Mouse (Mus musculus) lung, postnatal 25 days (tissue): ENCODE measurements around the gene Trpc5.

Experiments used
- DNase-seq: peaks from one replicate; pipeline ENCODE4 v3.0.0; 2022; ENCODE audit warnings: low spot score

Gene Trpc5

DNA sequence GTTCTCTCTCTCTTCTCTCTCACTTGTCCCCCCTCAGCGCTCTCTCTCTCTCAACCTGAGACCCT lies at the start of gene Trpc5:
Gene Trpc5 (minus strand): TSS at position 39 of the 65 bp plus-strand sequence.
- DNase-seq: no peak

DNA sequence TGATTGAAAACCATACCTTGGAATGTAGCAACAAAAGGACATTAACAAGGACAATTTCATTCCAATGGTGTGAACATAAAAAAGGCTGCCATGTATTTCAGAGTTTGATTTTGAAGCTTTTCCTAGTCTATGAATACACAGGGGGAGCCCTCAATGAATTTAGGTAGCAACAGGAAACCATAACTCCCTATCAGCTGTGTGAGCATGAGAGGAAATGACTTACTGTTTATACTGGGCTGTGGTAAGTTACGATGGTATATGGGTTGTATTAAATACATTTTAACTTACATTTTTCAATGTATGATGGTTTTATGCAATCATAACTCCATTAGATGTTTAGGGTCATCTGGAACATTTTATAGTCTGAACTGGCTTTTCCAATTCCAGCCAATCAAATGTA lies 28.4 kb upstream of the Trpc5 start:
- no peak for DNase-seq

- no peak for DNase-seq
Observed at GRCm38 (mm10) chrX:144689859-144690181, 1.8 kb upstream of the Trpc5 start.

- no peak for DNase-seq
Observed at GRCm38 (mm10) chrX:144689119-144689858, 1.3 kb upstream of the Trpc5 start.

DNA sequence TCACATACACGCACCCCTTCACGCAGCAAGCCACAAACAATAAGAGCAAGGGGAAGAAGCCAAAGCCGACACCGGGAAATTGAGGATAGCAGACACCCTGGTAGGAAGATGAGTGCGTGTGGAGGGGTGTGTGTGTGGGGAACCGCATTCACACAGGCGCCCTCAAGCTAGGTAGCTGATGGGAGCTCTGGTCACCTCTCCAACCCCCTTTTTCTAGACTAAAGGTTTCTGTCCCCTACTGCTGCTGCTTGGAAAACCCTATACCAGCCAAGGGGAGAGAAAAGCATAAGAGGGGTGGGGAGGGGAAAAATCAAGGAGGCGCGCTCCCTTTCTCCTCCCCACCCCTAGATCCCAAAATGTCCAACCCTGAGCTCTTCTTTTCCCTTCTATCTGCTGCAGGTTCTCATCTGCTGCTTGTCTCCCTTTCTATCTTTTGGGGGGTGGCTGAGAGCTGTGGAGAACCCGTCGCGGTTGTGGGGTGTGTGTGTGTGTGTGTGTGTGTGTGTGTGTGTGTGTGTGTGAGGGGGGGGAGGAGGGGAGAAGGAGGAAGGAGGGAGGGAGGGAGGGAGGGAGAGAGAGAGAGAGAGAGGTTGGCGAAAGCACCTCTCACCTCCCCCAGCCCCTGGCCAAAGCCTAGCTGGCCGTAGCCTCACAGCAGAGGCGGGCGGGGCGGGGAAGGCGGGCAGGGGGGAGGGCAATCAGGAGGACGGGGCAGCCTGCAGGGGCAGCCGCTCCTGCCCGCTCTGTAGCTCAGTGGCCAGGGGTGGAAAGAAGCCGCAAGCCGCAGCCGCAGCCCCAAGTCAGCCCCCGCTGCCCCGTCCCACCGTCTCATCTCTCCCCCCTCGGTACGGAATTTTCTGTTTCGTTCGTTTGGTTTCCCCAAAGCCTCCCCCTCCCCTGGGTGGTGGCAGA lies 483 bp upstream of the Trpc5 start, which contains the start of gene Rtl4:
Gene Rtl4 (plus strand): TSS at position 701 of the 912 bp plus-strand sequence.
- DNase-seq: no peak

- no peak for DNase-seq
Observed at GRCm38 (mm10) chrX:144687742-144688141, 238 bp downstream of the Trpc5 start.

DNA sequence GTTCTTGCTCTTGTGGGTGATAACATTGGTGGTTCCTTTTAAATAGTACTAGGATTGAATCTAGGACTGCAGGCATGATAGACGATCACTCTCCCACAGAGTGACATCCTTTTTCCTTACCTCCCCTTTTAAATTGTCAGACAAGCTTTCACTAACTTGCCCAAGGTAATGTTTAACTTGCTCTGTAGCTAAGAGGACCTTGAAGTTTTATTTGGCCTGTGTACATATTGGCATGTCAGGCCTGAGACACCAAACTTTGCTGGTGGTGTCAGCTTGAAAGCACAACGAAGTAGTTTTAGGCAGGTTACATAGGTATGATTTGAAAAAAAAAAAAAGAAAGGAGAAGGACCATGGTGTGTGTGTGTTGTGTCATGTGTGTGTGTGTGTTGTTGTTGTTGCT lies 35.8 kb downstream of the Trpc5 start:
- no peak for DNase-seq

GRCm38 (mm10) chrX:144645394-144645793 lies 42.6 kb downstream of the Trpc5 start:
- DNase-seq: peak; percentile 1

DNA sequence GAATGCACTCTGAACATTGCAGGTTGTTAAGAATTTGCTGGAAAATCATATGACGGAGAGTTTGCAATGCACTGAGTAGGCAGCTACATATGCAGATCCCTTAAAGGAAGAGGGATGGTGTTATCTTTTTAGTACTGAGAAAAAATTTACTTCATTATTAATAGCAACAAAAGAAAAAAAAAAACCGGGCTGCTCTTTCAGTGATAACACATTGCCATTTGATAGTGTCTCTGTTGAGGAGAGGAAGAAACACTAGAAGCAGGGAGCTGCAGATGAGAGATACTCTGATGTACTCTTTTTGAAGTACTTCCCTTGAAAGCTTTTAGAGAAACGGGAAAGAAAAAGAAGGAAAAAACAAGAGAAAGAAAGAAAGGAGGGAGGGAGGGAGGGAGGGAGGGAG lies 43.2 kb downstream of the Trpc5 start:
- no peak for DNase-seq

DNA sequence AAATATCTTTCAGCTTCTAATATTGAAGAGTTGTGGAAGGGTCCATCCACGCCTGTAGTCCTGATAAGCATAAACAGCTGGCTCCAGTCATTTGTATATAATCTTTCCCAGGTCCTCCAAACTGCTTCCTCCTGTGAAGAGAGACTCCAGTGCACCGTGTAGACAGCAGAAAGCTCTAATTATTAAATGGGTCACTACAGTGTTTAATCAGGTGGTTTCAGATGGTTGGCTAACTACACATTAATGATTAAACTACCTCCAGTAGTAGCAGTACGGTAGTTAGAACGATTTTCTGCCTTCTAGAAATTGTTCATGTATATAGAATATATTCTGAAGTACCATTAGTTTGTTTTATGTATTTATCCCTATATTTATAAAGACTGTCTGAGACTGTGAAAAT lies 75.2 kb downstream of the Trpc5 start:
- DNase-seq: no peak

DNA sequence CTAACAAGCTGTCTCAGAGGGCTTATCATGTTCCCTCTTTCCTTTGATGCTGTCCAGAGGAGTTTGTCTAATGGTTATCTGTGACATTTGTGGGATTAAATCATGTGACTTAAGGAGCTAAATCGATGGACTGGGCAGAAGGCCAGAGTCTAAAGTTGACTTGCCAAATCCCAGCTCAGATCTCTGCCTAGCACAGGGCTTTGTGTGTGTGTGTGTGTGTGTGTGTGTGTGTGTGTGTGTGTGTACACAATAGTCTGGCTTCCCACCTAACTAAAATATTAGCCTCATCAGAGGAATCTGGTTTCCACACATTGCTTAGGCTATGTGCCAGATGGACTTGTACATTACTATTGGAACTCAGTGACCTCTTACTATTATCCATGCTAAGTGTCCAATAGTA lies 151.5 kb downstream of the Trpc5 start:
- DNase-seq: no peak

DNA sequence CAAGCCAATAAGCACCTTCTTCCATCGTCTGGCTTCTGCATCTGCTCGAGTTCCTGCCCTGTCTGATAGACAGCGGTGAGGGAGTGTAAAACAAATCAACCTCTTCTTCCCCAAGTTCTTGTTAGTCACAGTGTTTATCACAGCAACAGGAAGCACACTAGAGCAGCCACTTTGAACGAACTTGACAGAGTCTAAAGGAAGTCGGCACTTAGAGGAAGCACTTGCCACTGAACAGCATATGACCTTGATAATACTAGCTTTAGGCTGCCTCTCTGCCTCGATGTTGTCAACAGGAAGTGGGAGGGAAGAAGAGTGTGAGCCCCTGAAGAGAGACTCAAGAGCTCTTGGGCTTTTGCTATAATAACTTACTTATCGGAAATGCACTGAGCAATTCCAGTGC lies 161.9 kb downstream of the Trpc5 start:
- DNase-seq: peak; percentile 21

DNA sequence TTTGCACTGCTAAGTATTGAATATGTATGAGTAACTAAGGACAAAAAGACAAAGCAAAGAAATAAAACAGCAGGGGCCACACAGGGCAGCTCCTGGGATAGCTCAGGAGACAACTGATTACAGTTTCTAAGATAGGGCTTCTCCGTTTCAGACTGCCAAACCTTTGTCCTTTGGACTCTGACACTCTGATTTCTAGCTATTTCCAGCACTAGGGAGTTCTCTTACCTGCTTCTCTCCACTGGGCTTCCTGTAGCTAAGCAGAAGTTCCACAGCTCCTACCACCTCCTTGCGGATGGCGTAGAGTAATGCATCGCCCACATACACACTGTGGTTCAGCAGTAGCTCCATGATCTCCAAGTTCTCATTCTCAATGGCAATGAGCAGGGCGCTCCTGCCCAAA lies 164.7 kb downstream of the Trpc5 start:
- DNase-seq: no peak

- DNase-seq: no peak
Observed at GRCm38 (mm10) chrX:144491394-144491793, 196.6 kb downstream of the Trpc5 start.

DNA sequence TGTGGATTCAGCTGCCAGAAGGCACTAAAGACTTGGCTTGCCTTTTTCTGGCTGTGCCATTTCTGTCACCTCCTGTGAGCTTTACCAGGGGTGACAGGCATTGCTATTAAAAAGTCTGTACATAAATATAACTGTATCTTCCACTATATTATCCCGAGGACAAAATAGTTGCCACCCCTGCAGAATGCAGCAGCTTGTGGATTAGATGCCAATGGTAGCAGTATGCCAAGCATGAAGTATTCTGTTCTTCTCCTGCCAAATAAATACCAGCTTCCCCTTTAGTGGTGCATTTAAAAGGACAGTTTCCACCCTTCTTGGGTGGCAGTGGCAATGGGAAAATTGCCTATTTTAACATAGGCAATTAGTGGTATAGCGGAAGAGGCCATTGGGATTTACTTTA lies 223.6 kb downstream of the Trpc5 start:
- DNase-seq: no peak

DNA sequence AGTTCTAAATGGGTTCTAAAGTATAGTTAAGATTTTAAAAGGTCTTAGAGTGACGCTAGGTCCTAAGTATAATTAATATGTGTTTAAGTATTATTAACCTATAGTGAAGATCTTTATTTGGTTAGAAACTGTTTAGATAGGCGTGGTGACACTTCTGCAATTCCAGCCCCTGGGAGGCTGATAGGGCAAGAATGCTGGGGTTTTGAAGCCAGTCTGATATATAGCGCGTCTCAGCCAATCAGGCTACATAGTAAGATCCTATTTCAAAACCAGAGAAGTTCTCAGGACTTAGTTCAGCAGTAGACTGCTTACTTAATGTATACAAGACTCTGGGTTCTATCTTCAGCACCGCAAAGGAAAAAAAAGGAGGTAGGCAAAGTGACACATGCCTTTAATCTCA lies 231.7 kb downstream of the Trpc5 start, which contains the start of gene Trpc5os:
Gene Trpc5os (plus strand): TSS at position 301 of the 400 bp plus-strand sequence.
- no peak for DNase-seq

DNA sequence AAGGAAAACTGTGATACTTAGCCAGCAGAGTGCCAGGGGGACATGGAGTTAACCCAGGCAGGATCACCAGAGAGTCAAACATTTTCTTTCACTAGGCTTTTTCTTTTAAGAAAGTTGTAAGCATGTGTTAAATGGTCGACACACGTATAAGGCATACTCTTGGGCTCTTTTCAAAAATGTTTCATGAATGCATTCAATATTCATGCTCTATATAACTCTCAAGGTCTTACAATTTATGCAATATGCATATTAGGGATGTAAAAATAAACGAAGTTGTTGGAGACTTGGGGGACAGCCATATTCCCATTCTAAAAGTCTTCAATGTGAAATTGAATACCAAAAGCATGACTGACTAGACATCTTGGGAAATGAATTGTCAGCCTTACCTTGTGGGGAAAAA lies 264.1 kb downstream of the Trpc5 start:
- DNase-seq: no peak

DNA sequence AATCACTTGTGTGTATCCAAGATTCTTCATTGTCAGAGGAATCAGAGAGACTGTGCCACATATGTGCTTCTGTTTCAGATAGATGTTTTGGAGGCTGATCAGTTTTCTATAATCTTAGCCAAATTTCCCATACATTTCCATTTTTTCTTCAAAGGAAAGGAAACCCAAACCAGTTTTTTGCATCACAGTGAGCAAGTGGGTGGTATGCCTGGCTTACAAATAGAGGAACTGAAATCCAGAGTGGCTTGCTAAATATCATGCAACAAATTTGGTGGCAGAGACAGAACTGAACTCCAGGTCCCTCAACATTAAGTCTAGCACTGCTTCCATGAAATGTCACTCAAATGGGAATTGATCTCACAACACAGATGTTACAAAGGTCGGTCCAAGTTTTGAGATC lies 266.9 kb downstream of the Trpc5 start:
- no peak for DNase-seq

GRCm38 (mm10) chrX:144420259-144420658 lies 267.7 kb downstream of the Trpc5 start:
- no peak for DNase-seq

GRCm38 (mm10) chrX:144408036-144408435 lies 279.9 kb downstream of the Trpc5 start:
- DNase-seq: no peak

- DNase-seq: peak; percentile 18
Observed at GRCm38 (mm10) chrX:144403526-144403925, 284.5 kb downstream of the Trpc5 start.

DNA sequence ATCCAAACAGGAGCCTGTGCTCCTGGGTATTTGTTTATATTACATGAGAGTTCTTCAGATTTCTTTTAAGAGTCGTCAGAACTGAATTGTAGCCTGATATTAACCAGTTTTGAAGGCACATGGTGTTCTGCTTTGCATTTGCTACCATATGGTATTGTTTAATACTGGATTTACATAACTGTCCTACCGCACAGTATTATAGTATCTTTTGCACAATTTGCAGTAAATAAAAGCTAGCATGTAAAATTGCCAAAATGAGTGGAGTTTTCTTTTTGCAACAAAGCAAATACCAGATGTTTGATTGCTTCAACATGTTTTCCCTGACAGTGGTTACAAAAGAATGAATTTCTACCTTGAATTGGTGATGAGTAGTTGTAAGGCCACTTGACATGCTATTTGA lies 313.8 kb downstream of the Trpc5 start:
- DNase-seq: no peak

- DNase-seq: no peak
Observed at GRCm38 (mm10) chrX:144338355-144338754, 349.6 kb downstream of the Trpc5 start.

GRCm38 (mm10) chrX:144337938-144338337 lies 350.0 kb downstream of the Trpc5 start:
- no peak for DNase-seq
